Mouse (Mus musculus) C2C12 (cell line): Measurements from ENCODE around the gene Rai14. TPM values are rescaled to one million over a fixed set of nuclear protein-coding genes. Genes with fewer than 3 reads are reported as not detected.

Source experiments
- H3K27me3 ChIP-seq: one replicate; pipeline ENCODE4 v1.6.1; 2011; ENCODE audit not compliant: control insufficient read depth, insufficient read depth, insufficient read length
- H3K36me3 ChIP-seq: one replicate; pipeline ENCODE4 v1.6.1; 2011; ENCODE audit not compliant: control insufficient read depth, insufficient read depth
- H3K4me3 ChIP-seq: one replicate; pipeline ENCODE4 v1.5.1; 2011; ENCODE audit warnings: mild to moderate bottlenecking, control low read depth; ENCODE audit not compliant: poor library complexity, insufficient read depth, severe bottlenecking
- H3K79me2 ChIP-seq: one replicate; pipeline ENCODE4 v1.6.1; 2011; ENCODE audit not compliant: control insufficient read depth, insufficient read depth
- H3K79me3 ChIP-seq: one replicate; pipeline ENCODE4 v1.6.1; 2011; ENCODE audit warnings: low read depth, control low read depth
- H3ac ChIP-seq: one replicate; pipeline ENCODE3; 2011; ENCODE audit warnings: low read depth; ENCODE audit not compliant: control insufficient read depth, insufficient read length
- CEBPB ChIP-seq: IDR thresholded peaks from one replicate; pipeline ENCODE4 v1.6.1; 2011; ENCODE audit warnings: low read depth, mild to moderate bottlenecking, control low read depth, moderate library complexity
- CTCF ChIP-seq: IDR thresholded peaks from one replicate; pipeline ENCODE4 v1.5.1; 2011; ENCODE audit not compliant: control insufficient read depth, insufficient read depth, insufficient read length
- FOSL1 ChIP-seq: IDR thresholded peaks from one replicate; pipeline ENCODE4 v1.8.0; 2011; ENCODE audit warnings: mild to moderate bottlenecking, low read length; ENCODE audit not compliant: poor library complexity, insufficient read depth, severe bottlenecking
- MAX ChIP-seq: IDR thresholded peaks from one replicate; pipeline ENCODE4 v1.6.1; 2011; ENCODE audit warnings: mild to moderate bottlenecking, control low read depth
- MYOD1 ChIP-seq: IDR thresholded peaks from one replicate; pipeline ENCODE4 v1.6.1; 2011; ENCODE audit warnings: low read depth; ENCODE audit not compliant: control insufficient read depth, insufficient read length
- MYOG ChIP-seq: IDR thresholded peaks from one replicate; pipeline ENCODE4 v1.6.1; 2011; ENCODE audit not compliant: control insufficient read depth, insufficient read length; ENCODE audit errors: extremely low read depth
- USF1 ChIP-seq: IDR thresholded peaks from one replicate; pipeline ENCODE4 v1.6.1; 2011; ENCODE audit warnings: low read depth, mild to moderate bottlenecking, control low read depth, moderate library complexity
- polyA plus RNA-seq: library from polyadenylated mRNA; unstranded; fragments of >200 nt; fragmentation: generic; extraction: Trizol; gene quantifications from one replicate; pipeline ENCODE4 v1.2.1, GENCODE M21; 2012; ENCODE audit warnings: missing spikeins

The Rai14 gene
- polyA plus RNA-seq, 1 experiment = 55.1 TPM

GRCm38 (mm10) chr15:10661961-10662606 lies 52.3 kb downstream of the Rai14 start:
- no peak for TF ChIP-seq USF1
- H3K27me3 ChIP-seq = no peaks in the 10 kb centered on the region
- H3K79me3 ChIP-seq = peaks cover 66% of the 10 kb centered on the region
- H3K36me3 ChIP-seq = peaks cover 41% of the 10 kb centered on the region
- H3K4me3 ChIP-seq = no peak overlapping the region
- H3ac ChIP-seq = no peak overlapping the region
- H3K79me2 ChIP-seq = peaks cover 91% of the 10 kb centered on the region

- H3ac ChIP-seq = no peak overlapping the region
- H3K79me2 ChIP-seq = peaks cover 92% of the 10 kb centered on the region
- TF ChIP-seq MYOD1 (no peak), CEBPB (no peak), MYOG (no peak), CTCF (no peak), FOSL1 (no peak), USF1 (no peak), MAX (no peak)
- peaks cover 42% of the 10 kb centered on the region for H3K36me3 ChIP-seq
- no peak overlapping the region for H3K4me3 ChIP-seq
- no peaks in the 10 kb centered on the region for H3K27me3 ChIP-seq
- peaks cover 64% of the 10 kb centered on the region for H3K79me3 ChIP-seq
Observed at GRCm38 (mm10) chr15:10658803-10659202, 55.6 kb downstream of the Rai14 start.

GRCm38 (mm10) chr15:10656146-10656545 lies 58.3 kb downstream of the Rai14 start:
- TF ChIP-seq FOSL1 (no peak), MYOG (no peak)
- Histone ChIP-seq H3ac (no peak overlapping the region), H3K36me3 (peaks cover 26% of the 10 kb centered on the region), H3K79me3 (peaks cover 62% of the 10 kb centered on the region), H3K79me2 (peaks cover 92% of the 10 kb centered on the region), H3K27me3 (no peaks in the 10 kb centered on the region), H3K4me3 (no peak overlapping the region)

GRCm38 (mm10) chr15:10655151-10655905 lies 59.1 kb downstream of the Rai14 start:
- peaks cover 19% of the 10 kb centered on the region for H3K36me3 ChIP-seq
- H3K79me3 ChIP-seq = peaks cover 56% of the 10 kb centered on the region
- no peak overlapping the region for H3K4me3 ChIP-seq
- peaks cover 92% of the 10 kb centered on the region for H3K79me2 ChIP-seq
- H3ac ChIP-seq = no peak overlapping the region
- TF ChIP-seq CEBPB (no peak), USF1 (no peak), CTCF (no peak), MAX (no peak), FOSL1 (no peak), MYOD1 (no peak), MYOG (no peak)
- H3K27me3 ChIP-seq = no peaks in the 10 kb centered on the region

- Histone ChIP-seq H3K4me3 (no peak overlapping the region), H3K79me2 (peaks cover 92% of the 10 kb centered on the region), H3K79me3 (peaks cover 54% of the 10 kb centered on the region), H3ac (no peak overlapping the region), H3K36me3 (peaks cover 17% of the 10 kb centered on the region), H3K27me3 (no peaks in the 10 kb centered on the region)
- TF ChIP-seq MAX = no peak
- TF ChIP-seq MYOD1 = no peak
- TF ChIP-seq USF1 = no peak
Observed at GRCm38 (mm10) chr15:10654696-10655095, 59.7 kb downstream of the Rai14 start.

GRCm38 (mm10) chr15:10652931-10653475 lies 61.4 kb downstream of the Rai14 start:
- Histone ChIP-seq H3K36me3 (peaks cover 17% of the 10 kb centered on the region), H3K79me3 (peaks cover 59% of the 10 kb centered on the region), H3K4me3 (no peak overlapping the region), H3ac (no peak overlapping the region), H3K79me2 (peaks cover 95% of the 10 kb centered on the region), H3K27me3 (no peaks in the 10 kb centered on the region)
- no peak for TF ChIP-seq MYOD1
- no peak for TF ChIP-seq USF1
- no peak for TF ChIP-seq MAX
- TF ChIP-seq CTCF = no peak
- TF ChIP-seq CEBPB = no peak
- no peak for TF ChIP-seq MYOG
- no peak for TF ChIP-seq FOSL1
